Comparison of ENCODE assay signal across 12 mouse cellular contexts in the genomic region with DNA sequence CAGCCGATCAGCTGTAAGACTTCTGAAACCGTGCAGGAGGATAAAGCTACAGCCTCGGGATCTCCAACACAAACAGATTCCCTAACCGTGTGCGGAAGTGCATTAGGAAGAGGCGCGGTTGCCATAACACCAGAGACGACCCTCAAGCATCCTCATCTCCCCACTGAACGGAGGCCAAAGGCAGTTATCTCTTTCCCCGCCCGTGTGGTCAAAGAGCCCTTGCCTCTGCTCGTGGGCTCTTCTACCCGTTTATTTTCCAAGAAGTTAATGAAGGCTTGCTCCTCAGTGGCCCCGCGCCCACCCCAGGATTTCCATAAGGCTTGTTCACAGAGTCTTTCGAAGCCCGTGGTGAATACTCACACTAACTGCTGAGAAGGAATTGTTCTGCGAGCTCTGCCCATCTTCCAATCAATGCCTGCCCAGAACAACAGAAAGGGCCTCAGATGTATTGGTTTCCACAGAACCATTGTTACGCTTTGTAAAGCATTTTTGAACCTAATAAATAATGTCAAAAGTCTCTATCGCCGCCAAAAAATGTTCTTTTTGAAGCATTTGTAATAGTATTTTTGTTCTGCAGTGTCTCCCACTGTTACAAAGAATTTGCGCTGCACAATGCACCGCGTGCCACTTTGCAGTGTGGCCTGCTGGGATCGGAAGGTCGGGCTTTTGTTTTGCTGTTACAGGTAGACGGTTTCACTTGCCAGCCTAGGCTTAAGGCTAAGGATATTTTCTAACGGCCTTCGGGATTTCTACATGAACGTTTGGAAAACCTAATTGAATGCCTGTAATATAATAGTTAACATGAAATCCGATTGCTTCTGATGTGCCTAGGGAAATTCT.
DNase-seq lines count a peak whose midpoint lies in the region; ATAC-seq and TF ChIP-seq lines count a peak whose summit lies in the region.
"Had no signal": no experiment of that assay in that cellular context is flagged by ENCODE, and none has a peak within 500 bp of the region (broad histone marks: within the 10 kb centered on the region; RNA-seq: fewer than 3 reads in every experiment).

No protein-coding gene starts in this region.

- H3K9ac ChIP-seq in embryonic facial prominence, embryonic 13.5 days: no peak overlapping the region
- peak overlapping the region; percentile 9; the same call in 1 of the 2 replicates for H3K9ac ChIP-seq in hindbrain, embryonic 13.5 days
- 0 out of 2 replicates have a peak overlapping the region, but pooled peaks have one; percentile 20 for H3K9ac ChIP-seq in midbrain, postnatal 0 days (replicated peaks; ENCODE audit: low read length, poor library complexity, severe bottlenecking)
- H3K9ac ChIP-seq: liver, embryonic 14.5 days; stomach, embryonic 15.5 days had no signal

- WGBS in embryonic facial prominence, embryonic 13.5 days: 53% methylated on average over 31 of the region's 31 CpGs
- 9% methylated on average over 31 of the region's 31 CpGs for WGBS in hindbrain, embryonic 13.5 days
- 14% methylated on average over 31 of the region's 31 CpGs for WGBS in midbrain, postnatal 0 days

- no peak overlapping the region for H3K27ac ChIP-seq in embryonic facial prominence, embryonic 13.5 days
- H3K27ac ChIP-seq in hindbrain, embryonic 13.5 days: no peak overlapping the region
- H3K27ac ChIP-seq in midbrain, postnatal 0 days (ENCODE audit: low read depth, low read length): no peak overlapping the region
- H3K27ac ChIP-seq: liver, embryonic 14.5 days; macrophage; stomach, embryonic 15.5 days had no signal

- no peak overlapping the region for H3K4me3 ChIP-seq in embryonic facial prominence, embryonic 13.5 days
- H3K4me3 ChIP-seq in hindbrain, embryonic 13.5 days: peak overlapping the region; percentile 19; the same call in 1 of the 2 replicates
- H3K4me3 ChIP-seq in midbrain, postnatal 0 days (ENCODE audit: low read depth, low read length): no peak overlapping the region
- H3K4me3 ChIP-seq: stomach, embryonic 15.5 days had no signal

- H3K4me1 ChIP-seq in embryonic facial prominence, embryonic 13.5 days: no peaks in the 10 kb centered on the region
- peaks cover 12% of the 10 kb centered on the region for H3K4me1 ChIP-seq in hindbrain, embryonic 13.5 days (replicated peaks)
- no peaks in the 10 kb centered on the region for H3K4me1 ChIP-seq in midbrain, postnatal 0 days (ENCODE audit: insufficient read depth, low read length)
- H3K4me1 ChIP-seq: stomach, embryonic 15.5 days had no signal

- no peaks in the 10 kb centered on the region for H3K36me3 ChIP-seq in embryonic facial prominence, embryonic 13.5 days
- H3K36me3 ChIP-seq in hindbrain, embryonic 13.5 days: no peaks in the 10 kb centered on the region
- no peaks in the 10 kb centered on the region for H3K36me3 ChIP-seq in midbrain, postnatal 0 days (ENCODE audit: insufficient read depth, low read length)
- H3K36me3 ChIP-seq: stomach, embryonic 15.5 days had no signal

- no peak for ATAC-seq in embryonic facial prominence, embryonic 13.5 days (ENCODE audit: insufficient number of reproducible peaks, insufficient read depth, low FRiP score, low TSS enrichment, low read depth)
- peak; percentile 80 for ATAC-seq in hindbrain, embryonic 13.5 days (ENCODE audit: low FRiP score)
- no peak; the same call in 1 of the 2 replicates for ATAC-seq in midbrain, postnatal 0 days (ENCODE audit: low FRiP score)

- intact Hi-C loops in heart, postnatal 10 days (cut with DNase I): no loop called here

- peak overlapping the region; percentile 38 for H3K4me2 ChIP-seq in embryonic facial prominence, embryonic 13.5 days
- H3K4me2 ChIP-seq in hindbrain, embryonic 13.5 days: peak overlapping the region; percentile 48
- peak overlapping the region; percentile 42 for H3K4me2 ChIP-seq in midbrain, postnatal 0 days (ENCODE audit: low read depth, low read length, poor library complexity, severe bottlenecking)
- H3K4me2 ChIP-seq: stomach, embryonic 15.5 days had no signal

- no peaks in the 10 kb centered on the region for H3K9me3 ChIP-seq in embryonic facial prominence, embryonic 13.5 days
- no peaks in the 10 kb centered on the region for H3K9me3 ChIP-seq in hindbrain, embryonic 13.5 days
- H3K9me3 ChIP-seq in midbrain, postnatal 0 days (ENCODE audit: low read length): no peaks in the 10 kb centered on the region
- H3K9me3 ChIP-seq: stomach, embryonic 15.5 days had no signal

- peak; percentile 14 for DNase-seq in ZHBTc4 (ENCODE audit: low read depth, low spot score)
- DNase-seq in midbrain, postnatal 0 days (ENCODE audit: low spot score): peak; percentile 26
- DNase-seq in layer of hippocampus, adult 11-12 months (ENCODE audit: low spot score): no peak
- no peak for DNase-seq in ovary, adult 18-20 months (ENCODE audit: low spot score)
- no peak for DNase-seq in heart, postnatal 10 days
- no peak for DNase-seq in kidney, postnatal 10 days

- H3K27me3 ChIP-seq in embryonic facial prominence, embryonic 13.5 days: no peaks in the 10 kb centered on the region
- H3K27me3 ChIP-seq in hindbrain, embryonic 13.5 days: no peaks in the 10 kb centered on the region
- no peaks in the 10 kb centered on the region for H3K27me3 ChIP-seq in midbrain, postnatal 0 days (ENCODE audit: insufficient read depth, low read length)
- H3K27me3 ChIP-seq: CH12.LX; stomach, embryonic 15.5 days had no signal

- TF ChIP-seq CTCF in midbrain, postnatal 0 days (IDR thresholded peaks at IDR 0.05): no peak

Comparison
In these comparisons a context has a peak if more than half of its experiments do, and no peak if none do; other contexts are left out.
1. DNase-seq: peak in ZHBTc4 (single experiment) and midbrain, postnatal 0 days (single experiment); none in layer of hippocampus, adult 11-12 months (single experiment), ovary, adult 18-20 months (single experiment), heart, postnatal 10 days (0 of 2) and kidney, postnatal 10 days (single experiment).
2. Peak in every context shown above with its lines, with median percentiles within 50 percentile points of each other: H3K4me2 ChIP-seq.